Mouse (Mus musculus) olfactory bulb, adult 2 months (tissue): ENCODE data around the gene Ap5s1.

Experiments used
- CTCF ChIP-seq: fragments of 200-500 bp; IDR thresholded peaks from 2 replicates; pipeline ENCODE4 v1.5.1; 2012; ENCODE audit warnings: low read depth, mild to moderate bottlenecking, low read length, moderate library complexity; ENCODE audit not compliant: insufficient read depth
- POLR2A ChIP-seq: fragments of 200-500 bp; IDR thresholded peaks from 2 replicates; pipeline ENCODE4 v1.6.1; 2012; ENCODE audit warnings: mild to moderate bottlenecking, low read depth, low read length, moderate library complexity; ENCODE audit not compliant: insufficient read depth

GRCm38 (mm10) chr2:131215941-131216858 is 9.3 kb downstream of the Ap5s1 start:
- TF ChIP-seq CTCF (no peak), POLR2A (no peak)
